ENCODE assay signal across 22 mouse cellular contexts in genomic region chr13:4514811-4515210, GRCm38 (mm10). TPM values are rescaled to one million over a fixed set of nuclear protein-coding genes. Genes with fewer than 3 reads are reported as not detected.
DNase-seq lines count a peak whose midpoint lies in the region; ATAC-seq lines count a peak whose summit lies in the region.
"Had no signal": no experiment of that assay in that cellular context is flagged by ENCODE, and none has a peak within 500 bp of the region (broad histone marks: within the 10 kb centered on the region; RNA-seq: fewer than 3 reads in every experiment).

No protein-coding gene starts in this region.

- 55% methylated on average over 2 of the region's 2 CpGs for WGBS in liver, embryonic 16.5 days (ENCODE audit: insufficient replicate concordance)
- 62% methylated on average over 2 of the region's 2 CpGs for WGBS in liver, embryonic 12.5 days (ENCODE audit: insufficient replicate concordance)

- peak; percentile 2 for DNase-seq in fat pad, adult 2 months (ENCODE audit: extremely low read depth, low read depth, low spot score)
- DNase-seq in gonadal fat pad, adult 2 months (ENCODE audit: low read depth): peak; percentile 16
- DNase-seq in thymus, postnatal 4 days: no peak
- DNase-seq: adrenal gland, adult 2 months; adrenal gland, postnatal 10 days; adrenal gland, postnatal 25 days; cerebellum, adult 11-12 months; cerebellum, adult 2 months; cerebellum, adult 9-10 months; cerebellum, postnatal 10 days; cerebellum, postnatal 25 days had no signal

- no peaks in the 10 kb centered on the region for H3K9me3 ChIP-seq in liver, embryonic 16.5 days (replicated peaks; ENCODE audit: control insufficient read depth, low read length)
- H3K9me3 ChIP-seq in liver, embryonic 12.5 days (replicated peaks): no peaks in the 10 kb centered on the region
- H3K9me3 ChIP-seq: embryonic facial prominence, embryonic 10.5 days; embryonic facial prominence, embryonic 12.5 days; forebrain, embryonic 10.5 days; forebrain, embryonic 12.5 days had no signal

- H3K4me2 ChIP-seq in liver, embryonic 16.5 days (ENCODE audit: low read depth, low read length): no peak overlapping the region
- H3K4me2 ChIP-seq in liver, embryonic 12.5 days: no peak overlapping the region
- H3K4me2 ChIP-seq: embryonic facial prominence, embryonic 12.5 days; forebrain, embryonic 12.5 days had no signal

- no peak overlapping the region for H3K9ac ChIP-seq in liver, embryonic 16.5 days (ENCODE audit: low read depth, low read length)
- no peak overlapping the region for H3K9ac ChIP-seq in liver, embryonic 12.5 days
- H3K9ac ChIP-seq: embryonic facial prominence, embryonic 12.5 days; forebrain, embryonic 12.5 days had no signal

- peak; percentile 64 for ATAC-seq in liver, embryonic 16.5 days (ENCODE audit: low read depth)
- no peak for ATAC-seq in liver, embryonic 12.5 days
- ATAC-seq: forebrain, embryonic 14.5 days; forebrain, embryonic 16.5 days had no signal

- no peak overlapping the region for H3K27ac ChIP-seq in liver, embryonic 16.5 days (ENCODE audit: low read length)
- no peak overlapping the region for H3K27ac ChIP-seq in liver, embryonic 12.5 days
- H3K27ac ChIP-seq: embryonic facial prominence, embryonic 10.5 days; embryonic facial prominence, embryonic 12.5 days; forebrain, embryonic 10.5 days; forebrain, embryonic 12.5 days had no signal

- no peaks in the 10 kb centered on the region for H3K36me3 ChIP-seq in liver, embryonic 16.5 days (ENCODE audit: control insufficient read depth, insufficient read depth)
- no peaks in the 10 kb centered on the region for H3K36me3 ChIP-seq in liver, embryonic 12.5 days
- H3K36me3 ChIP-seq: embryonic facial prominence, embryonic 10.5 days; embryonic facial prominence, embryonic 12.5 days; forebrain, embryonic 10.5 days; forebrain, embryonic 12.5 days had no signal

- no peak overlapping the region for H3K4me3 ChIP-seq in liver, embryonic 16.5 days (ENCODE audit: low read depth, low read length)
- H3K4me3 ChIP-seq in liver, embryonic 12.5 days: no peak overlapping the region
- H3K4me3 ChIP-seq: embryonic facial prominence, embryonic 10.5 days; embryonic facial prominence, embryonic 12.5 days; forebrain, embryonic 10.5 days; forebrain, embryonic 12.5 days had no signal

- no peaks in the 10 kb centered on the region for H3K27me3 ChIP-seq in liver, embryonic 16.5 days (ENCODE audit: control insufficient read depth, insufficient read depth, low read depth, low read length)
- H3K27me3 ChIP-seq in liver, embryonic 12.5 days (replicated peaks): no peaks in the 10 kb centered on the region
- H3K27me3 ChIP-seq: embryonic facial prominence, embryonic 12.5 days; forebrain, embryonic 12.5 days had no signal

- no peaks in the 10 kb centered on the region for H3K4me1 ChIP-seq in liver, embryonic 16.5 days (ENCODE audit: control insufficient read depth, low read depth, low read length)
- no peaks in the 10 kb centered on the region for H3K4me1 ChIP-seq in liver, embryonic 12.5 days
- H3K4me1 ChIP-seq: embryonic facial prominence, embryonic 10.5 days; embryonic facial prominence, embryonic 12.5 days; forebrain, embryonic 10.5 days; forebrain, embryonic 12.5 days had no signal

RNA-seq across cellular contexts. Expression of gene Akr1c20, which starts 8.3 kb away (rescaled TPM):
- 1.1 and 1.4 TPM in 2 replicates for polyA plus RNA-seq in liver, embryonic 16.5 days (2015; fragmentation: Nextera tagmentation; extraction: Ambion mirVana)
- polyA plus RNA-seq in liver, embryonic 12.5 days (2016; fragmentation: Nextera tagmentation; extraction: Ambion mirVana): not detected in 2 replicates
- not detected in 2 replicates for polyA plus RNA-seq in gonadal fat pad, adult 2 months (2012; rRNA removed)
- polyA plus RNA-seq: adrenal gland, adult 2 months; C2C12; cerebellum, adult 2 months; cortical plate, adult 2 months; embryonic facial prominence, embryonic 10.5 days; embryonic facial prominence, embryonic 12.5 days; embryonic facial prominence, embryonic 14.5 days; forebrain, embryonic 10.5 days; forebrain, embryonic 12.5 days; forebrain, embryonic 14.5 days; forebrain, embryonic 16.5 days had no signal

RNA-seq across cellular contexts. Expression of gene Akr1c21, which starts 59.1 kb away (rescaled TPM):
- 0.09 TPM in 1 of 2 replicates, not detected in the other for polyA plus RNA-seq in liver, embryonic 16.5 days (2015; fragmentation: Nextera tagmentation; extraction: Ambion mirVana)
- not detected in 2 replicates for polyA plus RNA-seq in liver, embryonic 12.5 days (2016; fragmentation: Nextera tagmentation; extraction: Ambion mirVana)
- polyA plus RNA-seq in gonadal fat pad, adult 2 months (2012; rRNA removed): not detected in 2 replicates
- polyA plus RNA-seq: adrenal gland, adult 2 months; C2C12; cerebellum, adult 2 months; cortical plate, adult 2 months; embryonic facial prominence, embryonic 10.5 days; embryonic facial prominence, embryonic 12.5 days; embryonic facial prominence, embryonic 14.5 days; forebrain, embryonic 10.5 days; forebrain, embryonic 12.5 days; forebrain, embryonic 14.5 days; forebrain, embryonic 16.5 days had no signal
